Mouse (Mus musculus): ENCODE measurements around the gene Abhd16a. TPM values are rescaled to one million over a fixed set of nuclear protein-coding genes. Genes with fewer than 3 reads are reported as not detected.

The Abhd16a gene
- polyA plus RNA-seq, 1 experiment from 2014 or later = 52.6 TPM

- WGBS = under 1% methylated on average over 48 of the region's 48 CpGs
- peak within 1 kb of the TSS; percentile 48 for H3K9ac ChIP-seq (ENCODE audit: low read length)
- H3K27ac ChIP-seq (ENCODE audit: low read depth, low read length) = no peak within 1 kb of the TSS
- peaks cover 7% of the 10 kb centered on the region; the same call in 1 of the 2 replicates for H3K36me3 ChIP-seq (ENCODE audit: control insufficient read depth, insufficient read depth, low read length)
- no peaks in the 10 kb centered on the region for H3K9me3 ChIP-seq (ENCODE audit: control insufficient read depth, low read length)
- peaks cover 13% of the 10 kb centered on the region for H3K4me1 ChIP-seq (replicated peaks; ENCODE audit: control insufficient read depth, insufficient read depth, low read length)
- DNase-seq (ENCODE audit: low spot score) (peak; percentile 67), ATAC-seq (replicated peaks; ENCODE audit: low FRiP score) (no peak)
- H3K4me2 ChIP-seq (ENCODE audit: low read depth, low read length, severe bottlenecking) = peak within 1 kb of the TSS; percentile 37
- H3K4me3 ChIP-seq (ENCODE audit: low read depth, low read length) = peak within 1 kb of the TSS; percentile 6
- peaks cover 14% of the 10 kb centered on the region for H3K27me3 ChIP-seq (ENCODE audit: control insufficient read depth, insufficient read depth, low read length)
Observed at GRCm38 (mm10) chr17:35064951-35065947, 23.8 kb upstream of the Abhd16a start, which contains the start of gene Ly6g6c. Ly6g6c (plus strand) TSS chr17:35065388.

GRCm38 (mm10) chr17:35066084-35066483, 23.0 kb upstream of the Abhd16a start, which contains the start of gene Mpig6b:
Mpig6b (minus strand) TSS chr17:35066184.
- Histone ChIP-seq H3K4me1 (replicated peaks; ENCODE audit: control insufficient read depth, insufficient read depth, low read length) (peaks cover 6% of the 10 kb centered on the region; the same call in 1 of the 2 replicates), H3K9ac (ENCODE audit: low read length) (peak within 1 kb of the TSS; percentile 48), H3K27me3 (ENCODE audit: control insufficient read depth, insufficient read depth, low read length) (peaks cover 14% of the 10 kb centered on the region), H3K9me3 (ENCODE audit: control insufficient read depth, low read length) (no peaks in the 10 kb centered on the region), H3K27ac (ENCODE audit: low read depth, low read length) (no peak within 1 kb of the TSS), H3K4me3 (ENCODE audit: low read depth, low read length) (peak within 1 kb of the TSS; percentile 6), H3K4me2 (ENCODE audit: low read depth, low read length, severe bottlenecking) (peak within 1 kb of the TSS; percentile 37), H3K36me3 (ENCODE audit: control insufficient read depth, insufficient read depth, low read length) (peaks cover 6% of the 10 kb centered on the region; the same call in 1 of the 2 replicates)
- WGBS = 44% methylated on average over 10 of the region's 10 CpGs
- no peak for ATAC-seq (replicated peaks; ENCODE audit: low FRiP score)
- no peak for DNase-seq (ENCODE audit: low spot score)

GRCm38 (mm10) chr17:35068213-35068914, 20.7 kb upstream of the Abhd16a start:
- Histone ChIP-seq H3K4me3 (ENCODE audit: low read depth, low read length) (no peak overlapping the region), H3K4me1 (replicated peaks; ENCODE audit: control insufficient read depth, insufficient read depth, low read length) (peaks cover 6% of the 10 kb centered on the region; the same call in 1 of the 2 replicates), H3K4me2 (ENCODE audit: low read depth, low read length, severe bottlenecking) (no peak overlapping the region), H3K27ac (ENCODE audit: low read depth, low read length) (no peak overlapping the region), H3K9ac (ENCODE audit: low read length) (no peak overlapping the region), H3K36me3 (ENCODE audit: control insufficient read depth, insufficient read depth, low read length) (no peaks in the 10 kb centered on the region), H3K27me3 (ENCODE audit: control insufficient read depth, insufficient read depth, low read length) (peaks cover 14% of the 10 kb centered on the region), H3K9me3 (ENCODE audit: control insufficient read depth, low read length) (no peaks in the 10 kb centered on the region)
- no peak for DNase-seq (ENCODE audit: low spot score)
- no peak for ATAC-seq (replicated peaks; ENCODE audit: low FRiP score)
- WGBS = 88% methylated on average over 17 of the region's 17 CpGs

DNA sequence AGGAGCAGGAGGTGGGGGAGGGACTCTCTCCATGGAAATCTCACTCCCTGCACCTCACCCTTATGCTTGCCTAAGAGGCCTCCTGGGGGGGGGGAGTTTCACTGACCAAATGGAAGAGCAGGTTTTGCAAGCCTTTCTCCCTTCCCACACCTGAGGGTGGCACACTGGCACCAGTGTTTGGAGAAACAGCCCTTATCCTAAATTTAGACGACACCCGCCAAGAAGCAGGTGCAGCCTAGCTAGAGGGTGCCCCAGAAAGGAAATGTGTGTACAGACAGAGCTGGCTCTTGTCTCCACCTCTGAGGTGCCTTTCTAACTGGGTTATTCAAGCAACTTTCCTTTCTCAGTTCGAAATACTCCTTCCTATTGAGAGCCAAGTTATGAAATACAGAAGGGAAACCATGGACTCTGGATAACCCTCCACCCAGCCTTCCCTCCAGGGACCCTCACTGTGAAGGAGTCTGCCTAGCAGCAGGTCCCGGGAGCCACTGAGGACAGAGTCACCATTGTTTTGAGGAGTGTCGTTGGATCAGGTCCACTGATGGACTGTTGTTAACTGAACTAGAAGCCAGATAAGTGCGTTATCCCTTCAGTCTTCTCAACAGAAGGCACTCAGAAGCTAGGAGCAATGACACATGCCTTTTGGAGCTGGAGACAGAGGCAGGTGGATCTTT, 18.4 kb upstream of the Abhd16a start:
- Histone ChIP-seq H3K27ac (ENCODE audit: low read depth, low read length) (no peak overlapping the region), H3K9me3 (ENCODE audit: control insufficient read depth, low read length) (no peaks in the 10 kb centered on the region), H3K4me3 (ENCODE audit: low read depth, low read length) (no peak overlapping the region), H3K4me1 (replicated peaks; ENCODE audit: control insufficient read depth, insufficient read depth, low read length) (no peaks in the 10 kb centered on the region; the same call in 1 of the 2 replicates), H3K27me3 (ENCODE audit: control insufficient read depth, insufficient read depth, low read length) (peaks cover 9% of the 10 kb centered on the region), H3K36me3 (ENCODE audit: control insufficient read depth, insufficient read depth, low read length) (no peaks in the 10 kb centered on the region), H3K4me2 (ENCODE audit: low read depth, low read length, severe bottlenecking) (no peak overlapping the region), H3K9ac (ENCODE audit: low read length) (no peak overlapping the region)
- DNase-seq (ENCODE audit: low spot score) = no peak
- no peak for ATAC-seq (replicated peaks; ENCODE audit: low FRiP score)
- 63% methylated on average over 6 of the region's 6 CpGs for WGBS

DNA sequence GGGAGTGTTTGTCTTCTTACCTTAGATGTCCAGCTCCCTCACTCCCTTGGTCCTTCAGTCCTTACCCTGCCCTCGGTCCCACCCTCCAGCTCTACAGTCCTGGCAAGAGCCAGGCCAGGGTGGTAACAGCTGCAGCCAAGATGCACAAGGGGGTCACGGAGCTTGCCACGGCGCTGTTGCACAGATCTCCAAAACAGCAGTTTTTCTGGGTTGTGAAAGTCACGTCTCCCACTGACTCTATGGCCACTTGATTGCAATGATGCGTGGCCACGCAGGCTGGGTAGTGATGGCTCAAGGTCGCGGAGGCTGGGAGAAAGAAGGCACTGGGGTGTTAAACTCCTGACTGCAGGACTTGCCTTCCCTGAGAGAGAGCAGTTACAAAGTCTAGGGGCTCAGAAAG, 17.6 kb upstream of the Abhd16a start:
- 87% methylated on average over 9 of the region's 9 CpGs for WGBS
- H3K4me2 ChIP-seq (ENCODE audit: low read depth, low read length, severe bottlenecking) = no peak overlapping the region
- peaks cover 2% of the 10 kb centered on the region; the same call in 1 of the 2 replicates for H3K27me3 ChIP-seq (ENCODE audit: control insufficient read depth, insufficient read depth, low read length)
- no peak overlapping the region for H3K9ac ChIP-seq (ENCODE audit: low read length)
- no peak overlapping the region for H3K27ac ChIP-seq (ENCODE audit: low read depth, low read length)
- no peak overlapping the region for H3K4me3 ChIP-seq (ENCODE audit: low read depth, low read length)
- H3K9me3 ChIP-seq (ENCODE audit: control insufficient read depth, low read length) = no peaks in the 10 kb centered on the region
- no peaks in the 10 kb centered on the region for H3K36me3 ChIP-seq (ENCODE audit: control insufficient read depth, insufficient read depth, low read length)
- ATAC-seq (replicated peaks; ENCODE audit: low FRiP score) (no peak), DNase-seq (ENCODE audit: low spot score) (no peak)
- H3K4me1 ChIP-seq (replicated peaks; ENCODE audit: control insufficient read depth, insufficient read depth, low read length) = peaks cover 4% of the 10 kb centered on the region; the same call in 1 of the 2 replicates

- 58% methylated on average over 17 of the region's 17 CpGs for WGBS
- H3K27ac ChIP-seq (ENCODE audit: low read depth, low read length) = no peak overlapping the region
- H3K27me3 ChIP-seq (ENCODE audit: control insufficient read depth, insufficient read depth, low read length) = no peaks in the 10 kb centered on the region
- peaks cover 11% of the 10 kb centered on the region; the same call in 1 of the 2 replicates for H3K4me1 ChIP-seq (replicated peaks; ENCODE audit: control insufficient read depth, insufficient read depth, low read length)
- H3K36me3 ChIP-seq (ENCODE audit: control insufficient read depth, insufficient read depth, low read length) = no peaks in the 10 kb centered on the region
- no peak for ATAC-seq (replicated peaks; ENCODE audit: low FRiP score)
- H3K9me3 ChIP-seq (ENCODE audit: control insufficient read depth, low read length) = no peaks in the 10 kb centered on the region
- H3K4me2 ChIP-seq (ENCODE audit: low read depth, low read length, severe bottlenecking) = no peak overlapping the region
- no peak overlapping the region for H3K9ac ChIP-seq (ENCODE audit: low read length)
- no peak for DNase-seq (ENCODE audit: low spot score)
- no peak overlapping the region for H3K4me3 ChIP-seq (ENCODE audit: low read depth, low read length)
Observed at GRCm38 (mm10) chr17:35074097-35074496, 15.0 kb upstream of the Abhd16a start.

- H3K27me3 ChIP-seq (ENCODE audit: control insufficient read depth, insufficient read depth, low read length) = no peaks in the 10 kb centered on the region
- DNase-seq (ENCODE audit: low spot score) (no peak), ATAC-seq (replicated peaks; ENCODE audit: low FRiP score) (no peak)
- peak within 1 kb of the TSS; percentile 45 for H3K9ac ChIP-seq (ENCODE audit: low read length)
- no peak within 1 kb of the TSS for H3K27ac ChIP-seq (ENCODE audit: low read depth, low read length)
- no peaks in the 10 kb centered on the region for H3K9me3 ChIP-seq (ENCODE audit: control insufficient read depth, low read length)
- 22% methylated on average over 10 of the region's 10 CpGs for WGBS
- H3K4me1 ChIP-seq (replicated peaks; ENCODE audit: control insufficient read depth, insufficient read depth, low read length) = peaks cover 11% of the 10 kb centered on the region; the same call in 1 of the 2 replicates
- H3K36me3 ChIP-seq (ENCODE audit: control insufficient read depth, insufficient read depth, low read length) = no peaks in the 10 kb centered on the region
- H3K4me2 ChIP-seq (ENCODE audit: low read depth, low read length, severe bottlenecking) = peak within 1 kb of the TSS; percentile 41
- H3K4me3 ChIP-seq (ENCODE audit: low read depth, low read length) = no peak within 1 kb of the TSS
Observed at GRCm38 (mm10) chr17:35076507-35077176, 12.4 kb upstream of the Abhd16a start, which contains the start of gene Ly6g6e. Ly6g6e (plus strand) TSS chr17:35076902.

Data from forebrain, embryonic 11.5 days (tissue).